Mouse (Mus musculus) thymus, adult 2 months (tissue): ENCODE measurements around the gene Fh1. TPM values are rescaled to one million over a fixed set of nuclear protein-coding genes. Genes with fewer than 3 reads are reported as not detected.

Source experiments
- DNase-seq: peaks from one replicate; pipeline ENCODE4 v3.0.0; 2021
- H3K27ac ChIP-seq: fragments of 200-500 bp; 2 replicates; pipeline ENCODE4 v1.5.1; 2012; ENCODE audit warnings: low read length, control low read depth; ENCODE audit not compliant: control insufficient read depth, insufficient read depth
- H3K27me3 ChIP-seq: fragments of 200-500 bp; 2 replicates; pipeline ENCODE4 v1.6.1; 2012; ENCODE audit warnings: mild to moderate bottlenecking, low read length, moderate library complexity, mixed read lengths; ENCODE audit not compliant: control insufficient read depth, insufficient read depth
- H3K36me3 ChIP-seq: fragments of 200-500 bp; 2 replicates; pipeline ENCODE4 v1.6.1; 2012; ENCODE audit warnings: mild to moderate bottlenecking, low read length, moderate library complexity; ENCODE audit not compliant: control insufficient read depth, insufficient read depth
- H3K4me1 ChIP-seq: fragments of 200-500 bp; replicated peaks from 2 replicates; pipeline ENCODE4 v1.6.1; 2012; ENCODE audit warnings: low read length; ENCODE audit not compliant: control insufficient read depth, insufficient read depth
- H3K4me3 ChIP-seq: fragments of 200-500 bp; 2 replicates; pipeline ENCODE4 v1.5.1; 2012; ENCODE audit warnings: mild to moderate bottlenecking, low read length, control low read depth, moderate library complexity; ENCODE audit not compliant: control insufficient read depth, insufficient read depth
- CTCF ChIP-seq: fragments of 200-500 bp; IDR thresholded peaks from 2 replicates; pipeline ENCODE4 v1.5.1; 2012; ENCODE audit warnings: mild to moderate bottlenecking, control low read depth, low read length, moderate library complexity, borderline replicate concordance; ENCODE audit not compliant: control insufficient read depth, poor library complexity, insufficient read depth; ENCODE audit errors: extremely low read depth
- POLR2A ChIP-seq: fragments of 200-500 bp; IDR thresholded peaks from 2 replicates; pipeline ENCODE4 v1.6.1; 2012; ENCODE audit warnings: mild to moderate bottlenecking, low read length, control low read depth, moderate library complexity; ENCODE audit not compliant: control insufficient read depth, poor library complexity, insufficient read depth; ENCODE audit errors: extremely low read depth
- WGBS: fragments of 180-500 bp; shearing (Covaris S2); methylation state at CpG from one replicate; pipeline ENCODE4 v1.1.7; 2018; 5-methylcytosine and 5-hydroxymethylcytosine counted together
- polyA plus RNA-seq: library from polyadenylated mRNA; depleted of rRNA; stranded (reverse); fragments of >200 nt; gene quantifications from 2 replicates; pipeline ENCODE4 v1.2.3, GENCODE M21; 2012

Gene Fh1
- polyA plus RNA-seq, 1 experiment = 32.4 TPM

DNA sequence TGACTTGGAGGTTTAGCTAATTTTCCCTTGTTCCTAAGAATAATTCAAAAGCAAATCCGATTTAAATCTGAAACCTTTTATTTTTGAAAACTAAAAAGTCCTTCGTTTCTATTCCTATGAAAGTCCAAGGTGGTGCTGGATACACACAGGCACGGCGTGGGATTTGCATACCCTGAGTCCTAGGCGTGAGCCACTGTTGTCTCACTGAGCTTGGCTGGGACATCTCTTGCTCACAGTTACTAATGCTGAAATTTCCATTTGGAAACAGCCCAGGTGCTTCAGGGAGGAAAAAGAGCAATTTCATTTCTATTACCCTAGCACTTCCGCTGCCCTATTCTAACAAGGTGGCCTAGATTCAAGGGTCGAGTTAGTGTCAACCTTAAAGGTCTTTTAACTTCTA lies 45.1 kb downstream of the Fh1 start:
- 93% methylated on average over 7 of the region's 7 CpGs for WGBS
- Histone ChIP-seq H3K27me3 (no peaks in the 10 kb centered on the region), H3K4me3 (no peak overlapping the region), H3K36me3 (no peaks in the 10 kb centered on the region), H3K27ac (no peak overlapping the region), H3K4me1 (no peaks in the 10 kb centered on the region)
- no peak for TF ChIP-seq CTCF
- TF ChIP-seq POLR2A = no peak
- no peak for DNase-seq

DNA sequence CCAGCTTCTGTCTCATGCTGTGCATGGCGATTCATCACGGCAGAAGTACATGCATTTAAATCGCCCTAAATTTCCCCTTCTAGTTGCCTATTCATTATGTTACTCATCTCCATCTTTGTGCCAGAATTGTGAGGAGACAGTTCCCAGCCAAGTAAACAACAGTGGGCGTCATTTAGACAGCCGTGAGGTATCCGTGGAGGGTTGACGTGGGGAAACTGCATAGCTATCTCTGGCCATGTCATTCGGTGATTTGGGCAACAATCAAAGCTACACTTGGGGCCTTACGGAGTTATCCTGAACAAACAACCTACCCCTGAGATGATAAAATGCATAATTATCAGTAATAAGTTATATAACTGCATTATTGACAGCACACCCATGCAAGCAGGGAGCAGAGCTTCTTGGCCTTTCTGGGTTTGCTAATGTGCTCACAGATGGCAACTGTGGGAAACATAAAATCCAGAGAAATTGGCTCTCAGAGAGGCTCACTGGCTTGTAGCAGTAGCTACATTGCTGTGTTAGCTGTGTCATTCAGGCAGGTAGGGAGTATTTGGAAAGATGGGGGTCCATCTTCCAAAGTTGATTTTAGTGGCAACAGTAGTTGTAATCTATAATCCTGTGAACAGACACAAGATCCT lies 45.7 kb downstream of the Fh1 start:
- Histone ChIP-seq H3K27me3 (no peaks in the 10 kb centered on the region), H3K4me1 (no peaks in the 10 kb centered on the region), H3K27ac (no peak overlapping the region), H3K36me3 (no peaks in the 10 kb centered on the region), H3K4me3 (no peak overlapping the region)
- 92% methylated on average over 9 of the region's 9 CpGs for WGBS
- no peak for DNase-seq
- TF ChIP-seq CTCF = no peak
- TF ChIP-seq POLR2A = no peak

DNA sequence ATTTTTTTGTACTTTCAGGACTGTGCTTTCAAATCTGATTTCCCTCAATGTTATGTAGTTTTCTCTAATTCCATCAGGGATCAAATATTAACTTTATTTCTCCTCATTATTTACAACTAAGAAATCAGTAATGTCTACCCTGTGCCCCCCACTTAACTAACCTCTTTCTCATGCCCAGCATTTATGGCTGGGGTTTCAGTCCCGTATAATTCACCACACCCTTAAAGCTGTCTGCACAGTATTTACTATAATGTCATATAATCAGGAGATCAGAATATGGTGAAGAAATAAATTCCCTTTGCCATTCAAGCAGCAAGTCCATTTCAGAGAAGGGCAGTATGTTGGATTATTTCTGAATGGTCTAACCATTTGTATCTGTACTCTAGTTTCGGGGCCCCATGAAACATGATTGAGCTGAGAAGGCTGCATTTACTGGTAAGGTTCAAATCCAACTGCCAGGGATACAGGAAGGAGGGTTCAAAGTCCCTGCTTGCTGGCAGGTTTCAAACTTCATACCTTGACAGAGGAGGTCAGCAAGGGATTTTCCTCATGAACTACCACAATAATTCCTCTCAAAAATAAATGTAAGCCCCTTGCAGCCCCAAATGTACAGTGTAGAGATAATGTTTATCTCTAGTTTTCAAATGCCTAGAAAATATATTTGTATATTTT lies 46.9 kb downstream of the Fh1 start:
- Histone ChIP-seq H3K4me1 (no peaks in the 10 kb centered on the region), H3K36me3 (no peaks in the 10 kb centered on the region), H3K27ac (no peak overlapping the region), H3K4me3 (no peak overlapping the region), H3K27me3 (no peaks in the 10 kb centered on the region)
- 87% methylated on average over 2 of the region's 2 CpGs for WGBS
- DNase-seq = no peak
- TF ChIP-seq POLR2A = no peak

DNA sequence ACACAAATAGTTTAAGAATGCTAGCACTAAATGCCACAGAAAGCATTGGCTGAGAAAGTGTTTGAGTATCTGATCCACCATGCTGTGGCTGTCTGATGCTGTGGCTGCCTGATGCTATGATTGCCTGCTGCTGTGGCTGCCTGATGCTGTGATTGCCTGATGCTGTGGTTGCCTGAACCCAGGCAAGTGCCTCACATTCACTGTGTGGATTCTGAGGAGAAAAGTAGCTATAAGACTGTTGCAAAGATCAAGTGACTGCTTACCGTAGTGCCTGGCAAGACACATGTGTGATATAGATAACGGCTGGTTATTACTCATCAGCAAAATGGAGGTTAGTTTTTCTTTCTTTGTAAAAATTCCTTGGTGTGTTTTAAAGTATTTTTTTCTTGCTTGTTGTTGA lies 51.3 kb downstream of the Fh1 start:
- no peak overlapping the region for H3K27ac ChIP-seq
- no peaks in the 10 kb centered on the region for H3K27me3 ChIP-seq
- no peaks in the 10 kb centered on the region for H3K4me1 ChIP-seq
- no peak for DNase-seq
- 87% methylated on average over 2 of the region's 2 CpGs for WGBS
- no peak for TF ChIP-seq CTCF
- H3K4me3 ChIP-seq = no peak overlapping the region
- H3K36me3 ChIP-seq = no peaks in the 10 kb centered on the region

DNA sequence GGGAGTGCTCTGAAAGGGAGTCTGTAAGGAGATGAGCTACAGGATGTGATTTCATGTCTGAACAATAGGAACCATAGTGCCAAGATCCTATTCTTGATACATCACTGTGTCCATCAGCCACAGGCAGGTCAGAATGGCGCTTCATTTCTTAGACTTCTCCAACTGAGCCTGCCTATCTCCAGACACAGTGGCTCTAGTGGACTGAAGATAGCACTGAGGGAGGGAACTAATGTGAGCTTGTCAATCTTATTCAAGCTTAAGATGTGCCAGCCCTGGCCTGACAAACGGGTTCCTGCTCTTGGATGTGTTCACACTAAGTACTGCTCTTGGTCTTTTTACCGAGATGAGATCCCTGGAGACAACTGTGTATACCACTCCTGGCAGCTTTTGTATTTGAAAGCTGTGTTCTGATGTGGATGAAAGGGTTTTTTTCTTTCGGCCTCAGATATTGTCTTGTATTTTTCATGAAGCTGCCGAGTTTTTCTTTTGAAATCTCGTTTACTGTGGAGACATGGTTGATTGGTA lies 59.8 kb downstream of the Fh1 start:
- 93% methylated on average over 6 of the region's 6 CpGs for WGBS
- H3K27ac ChIP-seq = no peak overlapping the region
- no peaks in the 10 kb centered on the region for H3K4me1 ChIP-seq
- no peaks in the 10 kb centered on the region for H3K36me3 ChIP-seq
- TF ChIP-seq CTCF (no peak), POLR2A (no peak)
- H3K4me3 ChIP-seq = no peak overlapping the region
- H3K27me3 ChIP-seq = no peaks in the 10 kb centered on the region
- DNase-seq = no peak

GRCm38 (mm10) chr1:175564321-175564720 lies 61.1 kb downstream of the Fh1 start:
- Histone ChIP-seq H3K27ac (no peak overlapping the region), H3K4me3 (no peak overlapping the region), H3K36me3 (no peaks in the 10 kb centered on the region), H3K27me3 (no peaks in the 10 kb centered on the region), H3K4me1 (no peaks in the 10 kb centered on the region)
- 50% methylated on average over 4 of the region's 4 CpGs for WGBS
- DNase-seq = no peak
- no peak for TF ChIP-seq CTCF
- TF ChIP-seq POLR2A = no peak
